Mouse (Mus musculus): ENCODE data around the gene Gadd45b. TPM values are rescaled to one million over a fixed set of nuclear protein-coding genes. Genes with fewer than 3 reads are reported as not detected.

The Gadd45b gene
- polyA plus RNA-seq, 1 experiment from 2014 or later = 29.2 TPM

GRCm38 (mm10) chr10:80911891-80912290, 18.0 kb upstream of the Gadd45b start:
- ATAC-seq (ENCODE audit: extremely low read depth, insufficient number of reproducible peaks, low FRiP score, low TSS enrichment) = no peak
- no peaks in the 10 kb centered on the region for H3K27me3 ChIP-seq (replicated peaks)
- H3K36me3 ChIP-seq = peaks cover 67% of the 10 kb centered on the region
- no peak overlapping the region for H3K27ac ChIP-seq (replicated peaks)
- no peak overlapping the region for H3K4me2 ChIP-seq
- no peak overlapping the region for H3K9ac ChIP-seq
- peaks cover 20% of the 10 kb centered on the region for H3K4me1 ChIP-seq
- no peaks in the 10 kb centered on the region for H3K9me3 ChIP-seq
- H3K4me3 ChIP-seq = no peak overlapping the region

- H3K36me3 ChIP-seq = peaks cover 52% of the 10 kb centered on the region
- no peak overlapping the region for H3K27ac ChIP-seq (replicated peaks)
- peaks cover 29% of the 10 kb centered on the region for H3K4me1 ChIP-seq
- 81% methylated on average over 8 of the region's 8 CpGs for WGBS
- H3K4me3 ChIP-seq = no peak overlapping the region
- H3K27me3 ChIP-seq (replicated peaks) = no peaks in the 10 kb centered on the region
- no peak overlapping the region for H3K9ac ChIP-seq
- no peaks in the 10 kb centered on the region for H3K9me3 ChIP-seq
- H3K4me2 ChIP-seq = no peak overlapping the region
- no peak for ATAC-seq (ENCODE audit: extremely low read depth, insufficient number of reproducible peaks, low FRiP score, low TSS enrichment)
Observed at GRCm38 (mm10) chr10:80913364-80914011, 16.4 kb upstream of the Gadd45b start.

- Histone ChIP-seq H3K4me2 (no peak overlapping the region), H3K27ac (replicated peaks) (no peak overlapping the region), H3K4me3 (no peak overlapping the region), H3K9ac (no peak overlapping the region), H3K4me1 (peaks cover 30% of the 10 kb centered on the region), H3K36me3 (peaks cover 44% of the 10 kb centered on the region), H3K9me3 (no peaks in the 10 kb centered on the region), H3K27me3 (replicated peaks) (no peaks in the 10 kb centered on the region)
- ATAC-seq (ENCODE audit: extremely low read depth, insufficient number of reproducible peaks, low FRiP score, low TSS enrichment) = no peak
- WGBS = 86% methylated on average over 5 of the region's 5 CpGs
Observed at GRCm38 (mm10) chr10:80914253-80914656, 15.6 kb upstream of the Gadd45b start.

GRCm38 (mm10) chr10:80915260-80915659, 14.6 kb upstream of the Gadd45b start:
- Histone ChIP-seq H3K36me3 (peaks cover 34% of the 10 kb centered on the region), H3K4me2 (no peak overlapping the region), H3K4me1 (peaks cover 30% of the 10 kb centered on the region), H3K9me3 (no peaks in the 10 kb centered on the region), H3K27me3 (replicated peaks) (no peaks in the 10 kb centered on the region), H3K27ac (replicated peaks) (no peak overlapping the region), H3K4me3 (no peak overlapping the region), H3K9ac (no peak overlapping the region)
- WGBS = 65% methylated on average over 2 of the region's 2 CpGs
- ATAC-seq (ENCODE audit: extremely low read depth, insufficient number of reproducible peaks, low FRiP score, low TSS enrichment) = no peak

- WGBS = 76% methylated on average over 4 of the region's 4 CpGs
- ATAC-seq (ENCODE audit: extremely low read depth, insufficient number of reproducible peaks, low FRiP score, low TSS enrichment) = no peak
- Histone ChIP-seq H3K9ac (no peak overlapping the region), H3K4me1 (peaks cover 30% of the 10 kb centered on the region), H3K27me3 (replicated peaks) (no peaks in the 10 kb centered on the region), H3K36me3 (peaks cover 29% of the 10 kb centered on the region), H3K9me3 (no peaks in the 10 kb centered on the region), H3K4me3 (no peak overlapping the region), H3K4me2 (no peak overlapping the region), H3K27ac (replicated peaks) (no peak overlapping the region)
Observed at GRCm38 (mm10) chr10:80915736-80916135, 14.1 kb upstream of the Gadd45b start.

GRCm38 (mm10) chr10:80917336-80917778, 12.5 kb upstream of the Gadd45b start:
- Histone ChIP-seq H3K4me3 (peak overlapping the region; percentile 97), H3K4me1 (peaks cover 38% of the 10 kb centered on the region), H3K9me3 (no peaks in the 10 kb centered on the region), H3K4me2 (peak overlapping the region; percentile 98), H3K27ac (replicated peaks) (peak overlapping the region; percentile 51), H3K9ac (peak overlapping the region; percentile 90), H3K36me3 (peaks cover 15% of the 10 kb centered on the region), H3K27me3 (replicated peaks) (no peaks in the 10 kb centered on the region)
- ATAC-seq (ENCODE audit: extremely low read depth, insufficient number of reproducible peaks, low FRiP score, low TSS enrichment) = no peak
- under 1% methylated on average over 15 of the region's 15 CpGs for WGBS

GRCm38 (mm10) chr10:80917779-80918434, 12.0 kb upstream of the Gadd45b start, which contains the start of gene Lmnb2:
TSS of gene Lmnb2 (minus strand) at chr10:80918245.
- Histone ChIP-seq H3K27ac (replicated peaks) (peak within 1 kb of the TSS; percentile 51), H3K4me3 (peak within 1 kb of the TSS; percentile 97), H3K36me3 (peaks cover 11% of the 10 kb centered on the region), H3K4me2 (peak within 1 kb of the TSS; percentile 98), H3K9me3 (no peaks in the 10 kb centered on the region), H3K4me1 (peaks cover 38% of the 10 kb centered on the region), H3K27me3 (replicated peaks) (no peaks in the 10 kb centered on the region), H3K9ac (peak within 1 kb of the TSS; percentile 90)
- ATAC-seq (ENCODE audit: extremely low read depth, insufficient number of reproducible peaks, low FRiP score, low TSS enrichment) = no peak
- WGBS = under 1% methylated on average over 61 of the region's 61 CpGs

GRCm38 (mm10) chr10:80921923-80922322, 8.0 kb upstream of the Gadd45b start:
- peak overlapping the region; percentile 48 for H3K4me3 ChIP-seq
- H3K4me1 ChIP-seq = peaks cover 18% of the 10 kb centered on the region
- peak overlapping the region; percentile 80 for H3K9ac ChIP-seq
- H3K4me2 ChIP-seq = peak overlapping the region; percentile 68
- H3K27ac ChIP-seq (replicated peaks) = peak overlapping the region; percentile 53
- WGBS = 4% methylated on average over 16 of the region's 16 CpGs
- peaks cover 2% of the 10 kb centered on the region; the same call in 1 of the 2 replicates for H3K9me3 ChIP-seq
- H3K36me3 ChIP-seq = no peaks in the 10 kb centered on the region
- 0 out of 2 replicates have a peak, but pooled peaks have one; percentile 39 for ATAC-seq (ENCODE audit: extremely low read depth, insufficient number of reproducible peaks, low FRiP score, low TSS enrichment)
- no peaks in the 10 kb centered on the region for H3K27me3 ChIP-seq (replicated peaks)

- peaks cover 18% of the 10 kb centered on the region for H3K4me1 ChIP-seq
- H3K4me2 ChIP-seq = no peak overlapping the region
- no peak overlapping the region for H3K4me3 ChIP-seq
- H3K9me3 ChIP-seq = peaks cover 2% of the 10 kb centered on the region; the same call in 1 of the 2 replicates
- no peak for ATAC-seq (ENCODE audit: extremely low read depth, insufficient number of reproducible peaks, low FRiP score, low TSS enrichment)
- no peaks in the 10 kb centered on the region for H3K27me3 ChIP-seq (replicated peaks)
- H3K36me3 ChIP-seq = no peaks in the 10 kb centered on the region
- no peak overlapping the region for H3K9ac ChIP-seq
- no peak overlapping the region for H3K27ac ChIP-seq (replicated peaks)
- 44% methylated on average over 3 of the region's 3 CpGs for WGBS
Observed at GRCm38 (mm10) chr10:80925472-80925871, 4.4 kb upstream of the Gadd45b start.

- H3K27me3 ChIP-seq (replicated peaks) = peaks cover 13% of the 10 kb centered on the region
- peak overlapping the region; percentile 88 for H3K4me3 ChIP-seq
- WGBS = under 1% methylated on average over 48 of the region's 48 CpGs
- H3K9me3 ChIP-seq = peaks cover 1% of the 10 kb centered on the region; the same call in 1 of the 2 replicates
- peaks cover 42% of the 10 kb centered on the region for H3K4me1 ChIP-seq
- H3K9ac ChIP-seq = peak overlapping the region; percentile 79
- ATAC-seq (ENCODE audit: extremely low read depth, insufficient number of reproducible peaks, low FRiP score, low TSS enrichment) = peak; percentile 11; the same call in 1 of the 2 replicates
- H3K36me3 ChIP-seq = peaks cover 3% of the 10 kb centered on the region; the same call in 1 of the 2 replicates
- peak overlapping the region; percentile 97 for H3K27ac ChIP-seq (replicated peaks)
- peak overlapping the region; percentile 78 for H3K4me2 ChIP-seq
Observed at GRCm38 (mm10) chr10:80928586-80929298, 1.1 kb upstream of the Gadd45b start.
